Mouse (Mus musculus) A20 (cell line): ENCODE measurements around the gene Chit1.

ENCODE experiments used
- DNase-seq: peaks from one replicate; pipeline ENCODE4 v3.0.0-alpha.2; 2011; ENCODE audit warnings: low read depth, low spot score

The Chit1 gene

DNA sequence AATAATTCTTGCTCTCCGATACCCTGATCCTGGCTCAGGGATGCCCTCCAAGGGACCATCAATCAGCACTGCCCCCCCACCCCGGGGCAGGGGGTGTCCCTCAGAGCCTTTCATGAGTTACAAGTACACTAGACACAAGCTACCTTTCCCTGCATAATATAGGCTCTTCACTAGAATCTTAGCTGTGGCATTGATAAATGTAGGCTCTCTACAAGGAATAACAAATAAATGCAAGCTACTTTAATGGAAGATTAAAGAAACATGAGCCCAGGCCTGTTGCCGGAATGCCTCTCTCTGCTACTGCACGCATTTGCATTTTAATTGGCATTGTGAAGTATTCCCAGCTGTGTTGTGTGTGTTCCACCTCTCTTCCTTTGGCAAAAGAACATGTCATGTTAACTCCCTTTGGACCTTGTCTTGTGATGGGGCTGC lies 31.3 kb downstream of the Chit1 start:
- no peak for DNase-seq

DNA sequence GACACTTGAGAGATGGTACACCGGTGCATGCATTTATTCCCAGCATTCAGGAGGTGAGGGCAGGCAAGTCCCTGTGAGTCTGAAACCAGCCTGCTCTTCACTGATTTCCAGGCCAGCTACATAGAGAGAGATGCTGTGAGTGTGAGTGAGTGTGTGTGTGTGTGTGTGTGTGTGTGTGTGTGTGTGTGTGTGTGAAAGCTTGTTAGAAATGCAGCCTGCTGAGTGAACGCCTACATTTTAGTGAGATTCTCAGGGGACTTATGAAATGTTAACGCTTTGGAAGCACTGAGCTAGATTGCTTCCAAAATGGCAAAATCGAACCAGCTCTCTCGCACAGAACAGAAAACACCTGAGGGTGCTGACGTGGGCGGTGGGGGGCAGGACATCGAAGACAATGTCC lies 35.0 kb downstream of the Chit1 start:
- no peak for DNase-seq

DNA sequence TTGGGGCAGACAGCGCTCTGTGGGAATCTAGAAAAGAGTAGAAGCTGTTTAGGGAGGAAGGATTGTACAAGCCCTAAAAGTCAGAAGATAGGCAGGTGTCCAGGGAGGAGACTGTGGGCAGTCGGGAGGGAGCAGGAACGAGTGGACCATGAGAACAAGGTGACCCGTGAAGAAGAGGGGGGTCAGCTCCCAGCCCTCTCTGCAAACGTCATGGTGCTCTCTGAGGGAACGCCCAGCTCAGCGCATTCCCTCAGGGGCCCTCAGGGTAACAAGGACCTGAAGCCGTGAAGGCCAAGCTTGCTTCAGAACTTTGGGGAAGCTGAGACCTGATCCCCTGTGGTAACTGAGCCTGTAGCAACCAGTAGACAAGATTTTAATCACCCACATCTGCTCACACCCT lies 39.0 kb downstream of the Chit1 start:
- no peak for DNase-seq

DNA sequence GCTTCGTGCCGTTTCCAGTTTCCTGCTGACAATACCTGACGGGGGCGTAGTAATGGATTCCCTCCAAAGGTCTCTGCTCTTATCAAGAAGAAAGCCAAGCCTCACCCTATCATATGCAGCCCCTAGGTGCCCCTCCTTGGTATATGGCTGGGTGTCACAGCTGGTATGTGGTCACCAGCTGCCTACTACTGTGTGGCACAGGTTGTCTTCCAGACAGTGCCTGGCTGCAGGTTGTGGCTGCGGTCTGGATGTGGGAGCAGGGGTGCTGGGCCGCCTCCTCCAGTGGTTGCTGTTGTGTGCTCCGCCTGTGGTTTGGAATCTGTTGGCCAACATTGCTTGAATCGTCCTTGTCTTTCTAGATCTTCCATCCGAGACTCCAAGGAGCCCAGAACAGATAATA lies 39.7 kb downstream of the Chit1 start:
- DNase-seq, result no peak

DNA sequence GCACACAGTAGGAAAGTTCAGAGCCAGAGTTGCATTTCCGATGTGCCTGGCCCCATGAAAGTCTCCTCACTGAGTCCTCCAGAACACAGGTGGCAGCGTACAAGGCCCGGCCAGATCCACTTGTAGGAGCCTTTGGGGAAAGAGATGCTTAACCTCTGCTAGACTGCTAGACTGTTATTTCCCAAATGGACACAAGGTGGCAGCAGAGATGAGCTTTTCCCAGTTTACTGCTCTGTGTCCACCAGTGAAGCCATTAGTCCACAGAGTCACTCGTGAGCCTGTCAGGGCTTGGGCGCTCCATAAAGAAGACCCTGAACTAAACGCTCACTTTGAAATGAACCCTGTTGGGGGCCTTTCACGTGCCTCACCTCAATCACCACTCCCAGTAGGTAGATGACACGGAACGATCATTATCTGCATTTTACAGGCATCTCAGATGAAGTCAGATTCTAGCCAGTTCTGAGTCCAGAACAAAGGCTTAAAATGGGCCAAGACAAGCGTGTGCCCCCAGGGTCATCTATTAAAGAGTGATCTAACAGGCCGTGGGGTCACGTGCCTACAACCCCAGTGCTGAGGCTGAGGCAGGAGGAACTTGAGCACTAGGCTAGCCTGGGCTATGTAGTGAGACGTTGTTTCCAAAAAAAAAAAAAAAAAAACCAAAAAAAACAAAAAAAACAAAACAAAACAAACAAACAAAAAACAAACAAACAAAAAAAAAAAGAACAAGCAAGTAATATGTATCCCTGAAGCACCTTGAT lies 40.8 kb downstream of the Chit1 start:
- peak; percentile 74 for DNase-seq

DNA sequence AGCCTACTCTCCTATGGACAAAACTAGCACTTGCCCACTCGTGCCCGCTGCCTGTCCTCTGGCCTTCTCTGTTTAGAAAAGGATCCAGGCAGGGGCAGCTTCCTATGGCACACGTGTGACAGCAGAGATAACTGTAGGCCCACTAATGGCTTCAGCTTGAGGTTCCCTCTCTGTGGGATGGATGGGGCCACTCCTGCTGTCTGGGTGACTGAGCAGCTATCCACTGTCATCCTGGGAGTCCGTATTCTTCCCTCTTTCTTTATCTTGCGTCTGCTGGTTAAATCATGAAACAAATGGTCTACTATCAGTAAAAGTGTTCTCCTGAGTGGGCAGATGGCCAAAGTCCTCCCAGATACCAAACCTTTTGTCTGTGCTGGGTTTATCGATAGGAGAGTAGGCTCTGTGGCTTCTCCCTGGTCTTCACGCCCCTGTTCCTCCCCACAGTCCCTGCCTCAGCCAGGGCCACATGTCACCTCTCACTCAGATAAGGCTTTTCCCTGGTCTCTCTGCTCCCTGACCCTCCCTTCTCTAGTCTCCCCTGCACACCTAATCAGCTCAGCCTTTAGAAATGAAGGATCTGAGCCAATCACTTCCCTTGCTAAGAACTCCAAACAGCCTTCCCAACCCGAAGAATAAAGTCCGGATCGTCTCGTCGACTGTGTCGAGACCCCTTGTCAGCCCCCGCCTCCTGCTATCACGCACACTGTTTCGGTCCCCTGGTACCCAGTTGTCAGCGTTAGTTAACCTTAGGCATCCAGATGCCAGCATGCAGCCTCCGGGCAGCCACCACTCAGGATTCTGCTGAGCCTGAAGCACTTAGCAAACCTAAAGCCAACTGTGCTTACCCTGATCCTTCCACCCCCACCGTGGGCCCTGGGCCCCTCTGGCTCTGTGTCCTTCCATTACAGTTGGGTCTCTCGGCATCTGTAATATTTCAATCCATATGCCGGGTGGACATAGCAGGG lies 41.9 kb downstream of the Chit1 start:
- DNase-seq, result no peak

DNA sequence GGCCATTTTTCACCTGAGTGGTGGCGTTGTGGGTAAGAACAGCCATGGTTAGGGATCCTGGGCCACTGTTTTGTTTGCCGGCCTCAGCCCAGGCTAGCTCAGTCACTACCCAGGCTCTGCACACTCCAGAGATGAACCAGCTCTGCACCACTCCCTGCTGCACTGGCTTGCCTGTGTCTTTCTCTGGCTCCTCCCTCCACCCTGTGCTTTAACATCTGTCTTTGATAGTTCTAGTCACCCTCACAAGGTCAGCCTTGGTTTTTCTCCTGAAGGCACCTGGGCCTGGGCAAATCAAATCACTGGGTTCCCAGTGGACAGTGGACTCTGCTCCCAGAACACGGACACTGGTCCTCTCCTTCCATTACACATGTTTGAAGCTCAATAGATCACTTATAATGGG lies 43.1 kb downstream of the Chit1 start:
- no peak for DNase-seq

DNA sequence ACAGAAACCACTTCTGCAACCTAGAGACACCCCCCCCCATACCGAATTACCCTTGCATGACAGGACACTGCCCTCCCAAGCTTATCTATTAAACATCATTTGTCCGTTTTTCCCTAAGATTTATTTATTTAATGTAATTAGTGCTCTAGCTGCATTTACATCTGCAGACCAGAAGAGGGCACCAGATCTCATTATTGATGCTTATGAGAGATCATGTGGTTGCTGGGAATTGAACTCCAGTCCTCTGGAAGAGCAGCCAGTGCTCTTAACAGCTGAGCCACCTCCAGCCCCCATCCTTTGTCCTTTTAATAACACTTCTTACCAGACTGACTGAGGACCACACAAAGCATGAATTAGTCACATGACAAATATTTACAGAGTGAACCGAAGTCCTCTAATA lies 43.6 kb downstream of the Chit1 start:
- peak; percentile 21 for DNase-seq

DNA sequence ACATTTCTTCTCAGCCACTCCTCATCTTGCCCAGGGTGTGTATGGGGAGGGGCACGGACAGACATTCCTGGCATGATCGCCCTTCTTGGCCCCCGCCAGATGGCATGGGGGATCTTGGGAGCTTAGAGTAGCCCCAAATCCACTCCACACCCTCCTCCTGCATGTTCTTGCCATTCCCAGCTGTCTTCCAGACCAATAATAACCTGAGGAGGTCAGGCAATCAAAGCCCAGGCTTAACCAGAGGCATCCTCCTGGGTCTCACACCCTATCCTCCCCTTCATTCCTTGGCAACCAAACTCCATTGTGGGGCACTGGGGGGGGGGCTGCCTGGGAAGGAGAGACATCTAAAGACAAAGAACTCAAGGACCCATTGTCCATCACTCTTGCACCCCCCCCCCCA lies 49.4 kb downstream of the Chit1 start:
- no peak for DNase-seq

DNA sequence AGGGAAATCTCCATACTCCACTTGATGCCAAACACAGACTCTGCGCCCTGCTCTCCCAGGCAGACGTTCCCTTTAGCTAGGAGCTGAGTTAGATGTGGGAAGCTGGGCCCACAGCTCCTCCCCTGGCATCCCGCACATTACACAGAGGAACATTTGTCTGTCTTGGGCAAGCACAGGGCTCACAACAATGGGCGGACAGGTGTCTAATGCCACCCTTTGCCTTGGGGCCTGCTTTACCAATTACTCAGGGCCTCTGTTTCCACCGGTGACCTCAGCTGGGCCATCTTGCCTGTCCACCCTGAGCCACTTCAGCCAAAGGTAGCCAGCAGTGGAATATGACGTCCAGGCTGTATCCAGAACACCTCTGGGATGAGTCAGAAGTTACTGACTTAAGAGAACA lies 50.4 kb downstream of the Chit1 start:
- no peak for DNase-seq

DNA sequence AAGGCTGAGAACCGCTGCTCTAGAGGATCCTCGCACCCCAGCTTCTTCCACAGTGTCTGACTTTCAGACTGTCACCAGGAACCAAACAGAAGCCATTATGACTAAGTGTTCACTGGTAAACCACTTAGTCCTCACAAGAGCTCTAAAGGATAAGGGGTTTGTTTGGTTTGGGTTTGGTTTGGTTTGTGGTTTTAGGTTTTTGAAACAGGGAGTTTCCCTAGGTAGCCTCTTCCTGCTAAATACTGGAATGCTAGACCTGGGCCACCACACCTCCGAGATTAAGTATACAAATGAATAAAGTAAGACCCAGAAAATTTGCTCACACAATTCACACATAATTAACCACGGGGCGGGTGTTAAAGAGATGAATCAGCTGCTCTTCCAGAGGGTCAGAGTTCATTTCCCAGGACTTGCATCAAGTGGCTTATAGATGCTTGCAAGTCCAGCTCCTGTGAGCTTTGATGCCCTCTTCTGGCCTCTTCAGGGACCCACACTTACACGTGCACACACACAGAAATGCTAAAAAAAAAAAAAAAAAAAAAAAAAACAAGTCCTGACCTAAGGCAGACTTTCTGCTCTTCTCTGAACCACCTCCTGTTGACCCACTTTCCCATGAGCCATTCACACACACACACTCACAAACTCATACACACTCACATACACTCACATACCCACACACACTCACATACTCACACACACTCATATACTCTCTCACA lies 51.6 kb downstream of the Chit1 start:
- no peak for DNase-seq

DNA sequence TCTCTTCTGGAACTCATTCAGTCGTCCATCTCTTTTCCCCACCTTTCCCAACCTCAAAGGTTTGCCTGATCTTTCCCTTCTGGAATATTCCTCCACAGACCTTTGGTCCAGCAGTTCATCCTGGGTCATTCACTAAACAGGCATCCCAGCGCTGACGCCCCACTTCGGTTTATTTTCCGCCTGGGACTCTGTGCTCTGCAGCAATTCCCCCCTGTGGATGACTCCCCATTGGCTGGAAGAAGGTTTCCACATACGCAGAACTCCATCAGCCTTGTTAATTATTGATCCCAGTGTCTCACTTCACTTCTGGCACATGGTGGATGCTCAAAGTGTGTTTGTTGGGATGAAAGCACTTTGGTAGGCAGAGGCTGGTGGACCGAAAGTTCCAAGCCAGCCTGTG lies 52.4 kb downstream of the Chit1 start:
- DNase-seq, result no peak

DNA sequence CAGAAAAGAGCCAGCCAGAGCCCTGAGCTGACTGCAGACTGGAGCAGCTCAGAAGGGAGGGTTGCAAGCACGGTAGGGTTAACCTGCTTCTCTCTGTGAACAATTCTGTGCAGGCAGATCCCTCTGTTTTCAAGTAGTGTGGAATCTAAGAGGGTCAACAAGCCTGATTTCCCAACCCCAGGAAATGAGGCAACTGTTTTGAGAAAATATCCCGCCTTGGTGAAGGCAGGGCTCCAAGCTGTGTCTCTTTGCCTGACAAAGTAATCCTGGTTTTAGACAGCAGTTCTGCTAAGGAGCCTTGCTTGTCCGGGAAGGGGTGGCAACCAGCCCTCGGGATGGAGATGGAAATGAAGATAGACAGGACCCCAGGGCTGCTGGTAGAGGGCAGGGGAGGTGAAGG lies 53.4 kb downstream of the Chit1 start:
- no peak for DNase-seq

DNA sequence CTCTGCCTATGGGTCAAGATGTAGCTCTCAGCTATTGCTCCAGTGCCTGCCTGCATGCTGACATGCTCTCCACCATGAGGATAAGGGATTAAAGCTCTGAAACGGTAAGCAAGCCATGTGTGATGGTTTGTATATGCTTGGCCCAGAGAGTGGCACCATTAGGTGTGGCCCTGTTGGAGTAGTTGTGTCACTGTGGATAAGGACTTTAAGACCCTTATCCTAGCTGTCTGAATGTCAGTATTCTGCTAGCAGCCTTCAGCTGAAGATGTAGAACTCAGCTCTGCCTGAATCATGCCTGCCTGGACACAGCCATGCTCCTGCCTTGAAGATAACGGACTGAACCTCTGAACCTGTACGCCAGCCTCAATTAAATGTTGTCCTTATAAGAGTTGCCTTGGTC lies 55.5 kb downstream of the Chit1 start:
- DNase-seq, result no peak

DNA sequence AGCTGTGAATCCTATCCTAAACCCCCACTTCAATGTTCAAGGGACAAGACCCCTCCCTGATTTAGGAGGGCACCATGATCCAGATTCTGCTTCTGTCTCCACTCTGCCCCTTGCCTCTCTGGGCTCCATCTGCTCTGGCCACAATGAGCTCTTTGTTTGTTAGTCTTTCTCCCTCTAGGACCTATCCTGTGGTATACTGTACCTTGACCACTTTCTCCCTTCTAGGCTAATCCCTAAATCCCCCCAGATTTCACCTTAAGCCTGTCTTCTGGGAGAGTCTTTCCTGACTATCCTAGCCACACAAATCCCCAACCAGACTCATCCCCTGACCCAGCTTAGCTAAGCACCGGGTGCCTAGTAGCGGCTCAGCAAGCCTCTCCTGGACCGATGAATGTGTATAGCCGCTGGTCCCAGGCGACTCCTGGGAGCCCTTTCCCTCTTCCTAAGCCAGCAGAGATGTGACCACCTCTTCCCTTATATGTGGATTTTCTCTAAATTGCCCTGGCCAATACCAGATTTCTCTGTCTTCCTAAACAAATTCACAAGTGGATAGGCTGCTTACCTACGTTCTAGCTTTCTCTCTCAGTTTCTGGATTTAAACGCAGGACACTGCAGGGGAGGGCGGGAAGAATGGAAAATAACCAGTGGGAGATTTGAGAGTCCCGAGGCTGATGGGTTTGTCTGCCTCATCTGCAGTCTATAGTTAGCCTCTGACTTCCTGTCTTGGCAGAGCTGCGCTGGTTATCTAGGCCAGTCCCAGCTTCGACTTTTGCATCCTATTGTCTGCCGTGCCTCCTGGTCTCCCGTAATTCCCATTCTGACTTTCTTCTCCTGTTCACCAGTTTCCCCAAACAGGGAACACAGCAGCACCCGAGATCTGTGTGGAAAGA lies 56.6 kb downstream of the Chit1 start:
- DNase-seq, result no peak

DNA sequence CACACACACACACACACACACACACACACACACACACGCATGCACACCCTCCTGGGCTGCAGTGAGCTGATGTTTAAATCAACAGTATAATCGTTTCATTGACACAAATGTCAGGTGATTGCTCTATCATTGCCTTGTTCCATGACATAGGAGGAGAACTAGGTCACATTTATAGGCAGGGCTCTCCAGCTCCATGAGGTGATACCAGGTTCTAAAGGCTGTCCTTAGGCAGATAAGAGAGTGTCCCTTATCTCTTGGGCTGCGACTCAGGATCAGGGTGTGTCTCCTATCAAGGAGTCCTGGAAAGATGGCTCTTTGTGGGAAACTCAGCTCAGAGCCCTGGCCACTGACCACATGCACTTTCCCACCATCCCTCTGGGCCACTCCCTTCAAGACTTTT lies 57.5 kb downstream of the Chit1 start:
- no peak for DNase-seq

DNA sequence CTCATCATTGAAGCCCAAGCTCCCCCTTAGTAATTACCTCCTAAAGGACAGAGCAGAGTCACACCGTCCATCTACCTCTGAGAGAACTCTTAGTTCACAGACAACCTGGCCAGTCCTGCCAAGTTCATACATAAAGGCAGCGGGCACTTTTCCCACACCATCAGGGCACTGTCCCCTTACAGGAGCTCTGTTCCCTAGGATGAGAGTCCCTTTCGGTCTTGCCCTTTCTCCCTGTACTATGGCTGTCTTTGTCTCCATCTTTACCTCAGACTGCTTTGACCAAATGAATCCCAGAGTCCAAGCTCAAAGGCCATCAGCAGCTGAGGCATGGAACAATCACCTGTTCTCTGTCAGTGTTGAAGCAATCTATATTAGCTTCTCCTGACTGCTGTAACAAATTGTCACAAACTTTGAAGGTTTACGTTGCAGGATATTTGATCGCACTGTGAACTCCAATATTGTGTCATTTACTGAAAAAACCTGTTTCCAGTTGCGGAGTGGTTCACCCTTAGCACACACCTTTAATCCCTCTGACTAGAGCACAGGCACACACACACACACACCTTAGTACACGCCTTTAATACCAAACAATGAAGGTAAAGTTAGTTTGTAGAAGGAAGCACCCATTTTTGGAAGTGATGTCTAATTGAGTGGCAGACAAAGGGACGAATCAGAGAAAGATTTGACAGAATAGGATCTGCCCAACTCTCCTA lies 58.1 kb downstream of the Chit1 start:
- no peak for DNase-seq

DNA sequence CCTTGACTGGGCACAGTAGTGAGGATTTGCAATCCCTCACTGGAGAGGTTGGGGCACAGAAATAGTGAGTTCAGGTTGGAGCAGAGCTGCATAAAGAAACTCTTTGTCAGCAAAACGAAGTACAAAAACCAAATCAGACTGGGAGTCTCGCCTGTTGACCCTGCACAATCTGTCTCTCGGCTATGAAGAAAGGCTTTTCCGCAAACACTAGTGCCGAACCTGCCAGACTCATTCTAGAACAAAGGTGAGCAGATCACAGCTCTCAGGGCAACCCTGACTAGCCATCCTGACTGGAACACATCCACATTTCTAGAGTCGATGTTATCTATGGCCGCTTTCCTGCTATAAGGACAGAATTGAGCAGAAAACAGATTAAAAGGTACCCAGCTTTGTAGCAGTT lies 62.0 kb downstream of the Chit1 start:
- DNase-seq, result no peak

DNA sequence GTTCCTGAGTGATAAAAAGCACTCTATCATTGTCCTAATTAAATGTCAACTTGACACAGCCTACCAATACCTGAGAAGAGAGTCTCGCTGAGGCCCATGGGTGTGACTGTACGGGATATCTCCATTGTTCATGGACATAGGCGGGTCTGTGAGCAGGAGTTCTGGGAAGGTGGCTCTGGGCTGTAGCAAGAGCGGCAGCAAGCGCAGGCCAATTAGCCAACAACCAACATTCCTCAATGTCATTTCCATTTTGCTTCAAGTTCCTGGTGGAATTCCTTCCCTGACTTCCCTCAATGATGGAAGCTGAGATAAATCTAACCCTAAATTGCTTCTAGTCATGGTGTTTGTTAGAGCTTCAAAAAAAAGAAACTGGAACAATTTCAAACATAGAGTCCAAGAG lies 66.9 kb downstream of the Chit1 start:
- DNase-seq, result no peak

DNA sequence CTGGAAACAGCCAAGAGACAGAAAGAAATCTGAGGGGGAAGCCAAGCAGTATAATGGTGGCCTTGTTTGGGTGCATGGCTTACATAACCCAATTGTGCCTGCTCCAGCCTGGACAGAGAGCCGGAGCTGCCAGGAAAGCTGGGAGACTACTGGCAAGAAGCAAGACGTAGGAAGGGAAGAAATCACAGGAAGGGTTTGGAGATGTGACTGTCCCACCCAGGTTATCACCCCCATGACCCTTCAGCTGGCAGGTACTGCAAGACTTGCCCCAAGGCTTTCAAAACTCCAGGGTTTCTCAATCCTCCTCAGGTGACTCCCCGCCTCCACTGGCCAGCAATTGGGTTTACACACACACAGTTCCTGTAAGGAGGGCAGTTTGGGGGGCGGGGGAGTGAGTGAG lies 71.0 kb downstream of the Chit1 start, which contains the start of gene Chil1:
Gene Chil1, plus strand, starts transcription at position 152 of the 400 bp plus-strand sequence.
- DNase-seq, result no peak
